8 mouse cellular contexts compared by ENCODE assay signal in genomic region chr16:28446334-28447113, GRCm38 (mm10).
A peak's percentile ranks its signal among the peaks of the same experiment; 100 is the strongest.
DNase-seq lines count a peak whose midpoint lies in the region; ATAC-seq and TF ChIP-seq lines count a peak whose summit lies in the region.

No protein-coding gene starts in this region.

- H3K36me3 ChIP-seq in embryonic facial prominence, embryonic 12.5 days: no peaks in the 10 kb centered on the region
- no peaks in the 10 kb centered on the region for H3K36me3 ChIP-seq in midbrain, embryonic 11.5 days (ENCODE audit: control insufficient read depth, insufficient read depth, low read length)
- H3K36me3 ChIP-seq in stomach, embryonic 15.5 days: no peaks in the 10 kb centered on the region

- peaks cover 9% of the 10 kb centered on the region for H3K4me1 ChIP-seq in embryonic facial prominence, embryonic 12.5 days
- H3K4me1 ChIP-seq in midbrain, embryonic 11.5 days (ENCODE audit: control insufficient read depth, insufficient read depth, low read length): 0 out of 2 replicates have a peak, but pooled peaks cover 2% of the 10 kb centered on the region
- 0 out of 2 replicates have a peak, but pooled peaks cover 11% of the 10 kb centered on the region for H3K4me1 ChIP-seq in stomach, embryonic 15.5 days

- peak overlapping the region; percentile 63 for H3K4me3 ChIP-seq in embryonic facial prominence, embryonic 12.5 days
- H3K4me3 ChIP-seq in left cerebral cortex, adult 2 months: peak overlapping the region; percentile 90
- peak overlapping the region; percentile 70 for H3K4me3 ChIP-seq in midbrain, embryonic 11.5 days (ENCODE audit: low read depth, low read length)
- H3K4me3 ChIP-seq in stomach, embryonic 15.5 days (replicated peaks): peak overlapping the region; percentile 72

- peak overlapping the region; percentile 65 for H3K9ac ChIP-seq in embryonic facial prominence, embryonic 12.5 days
- peak overlapping the region; percentile 72 for H3K9ac ChIP-seq in midbrain, embryonic 11.5 days (ENCODE audit: low read length)
- peak overlapping the region; percentile 37; the same call in 1 of the 2 replicates for H3K9ac ChIP-seq in stomach, embryonic 15.5 days

- H3K27me3 ChIP-seq in embryonic facial prominence, embryonic 12.5 days: peaks cover 52% of the 10 kb centered on the region
- peaks cover 18% of the 10 kb centered on the region for H3K27me3 ChIP-seq in midbrain, embryonic 11.5 days (ENCODE audit: control insufficient read depth, insufficient read depth, low read length)
- 0 out of 2 replicates have a peak, but pooled peaks cover 16% of the 10 kb centered on the region for H3K27me3 ChIP-seq in stomach, embryonic 15.5 days (replicated peaks)

- H3K27ac ChIP-seq in embryonic facial prominence, embryonic 12.5 days: peak overlapping the region; percentile 2; the same call in 1 of the 2 replicates
- H3K27ac ChIP-seq in left cerebral cortex, adult 2 months: peak overlapping the region; percentile 94
- H3K27ac ChIP-seq in midbrain, embryonic 11.5 days (ENCODE audit: low read depth, low read length): no peak overlapping the region
- no peak overlapping the region for H3K27ac ChIP-seq in stomach, embryonic 15.5 days

- WGBS in embryonic facial prominence, embryonic 12.5 days: under 1% methylated on average over 74 of the region's 82 CpGs
- under 1% methylated on average over 74 of the region's 82 CpGs for WGBS in midbrain, embryonic 11.5 days
- under 1% methylated on average over 74 of the region's 82 CpGs for WGBS in stomach, embryonic 15.5 days

- intact Hi-C loops in heart, postnatal 14 days (cut with DNase I): no loop called here
- intact Hi-C loops in left cerebral cortex, adult 2 months (cut with DNase I): loop anchor here (2.0 to 10.0 kb wide), 2 partner anchors 44 to 202 kb away; no protein-coding TSS in a partner anchor

- H3K9me3 ChIP-seq in embryonic facial prominence, embryonic 12.5 days: no peaks in the 10 kb centered on the region
- H3K9me3 ChIP-seq in midbrain, embryonic 11.5 days (ENCODE audit: control insufficient read depth, low read length): no peaks in the 10 kb centered on the region
- no peaks in the 10 kb centered on the region for H3K9me3 ChIP-seq in stomach, embryonic 15.5 days

- TF ChIP-seq CTCF in left cerebral cortex, adult 2 months (IDR thresholded peaks at IDR 0.05): peak; percentile 32

- peak overlapping the region; percentile 98 for H3K4me2 ChIP-seq in embryonic facial prominence, embryonic 12.5 days (replicated peaks)
- H3K4me2 ChIP-seq in midbrain, embryonic 11.5 days: peak overlapping the region; percentile 96
- peak overlapping the region; percentile 98 for H3K4me2 ChIP-seq in stomach, embryonic 15.5 days

- DNase-seq in ES-CJ7 (ENCODE audit: low read depth, low spot score): peak; percentile 37
- peak; percentile 26 for DNase-seq in adrenal gland, postnatal 14 days
- DNase-seq in heart, postnatal 14 days: peak; percentile 9 to 12
- DNase-seq in left cerebral cortex, adult 2 months (ENCODE audit: extremely low spot score in 1 of 2, low spot score in 2 of 2): peak; percentile 64 to 68
- peak; percentile 95 for DNase-seq in midbrain, embryonic 11.5 days (ENCODE audit: low spot score, missing footprints)
- DNase-seq in MN1 (ENCODE audit: low spot score): no peak

- peak; percentile 70 for ATAC-seq in embryonic facial prominence, embryonic 12.5 days (ENCODE audit: insufficient number of reproducible peaks, insufficient read depth, low FRiP score, low TSS enrichment)
- ATAC-seq in midbrain, embryonic 11.5 days (ENCODE audit: low FRiP score): peak; percentile 83
- peak; percentile 69 for ATAC-seq in stomach, embryonic 15.5 days (ENCODE audit: insufficient read depth, low FRiP score, low read depth)

Comparison
In these comparisons a context has a peak if more than half of its experiments do, and no peak if none do; other contexts are left out.
1. H3K27ac ChIP-seq: peak in embryonic facial prominence, embryonic 12.5 days (single experiment) and left cerebral cortex, adult 2 months (single experiment); none in midbrain, embryonic 11.5 days (single experiment) and stomach, embryonic 15.5 days (single experiment).
2. Peak in every context shown above with its lines, with median percentiles within 50 percentile points of each other: ATAC-seq, H3K4me2 ChIP-seq, H3K4me3 ChIP-seq and H3K9ac ChIP-seq.